Mouse (Mus musculus) cerebellum, postnatal 14 days (tissue): ENCODE results near the gene Rasgrp3.
"Not testable (repeated sequence)": the region's sequence is repeated elsewhere in the genome, so short reads cannot be mapped to it uniquely, and the experiment has no call there.

Source experiments
- DNase-seq, 2 experiments: peaks; one replicate each; pipeline ENCODE4 v3.0.0; 2021; ENCODE audit warnings: mixed read lengths in 2 of 2

Rasgrp3 gene

GRCm38 (mm10) chr17:75463223-75463622 is 27.5 kb downstream of the Rasgrp3 start:
- DNase-seq: not testable (repeated sequence)

DNA sequence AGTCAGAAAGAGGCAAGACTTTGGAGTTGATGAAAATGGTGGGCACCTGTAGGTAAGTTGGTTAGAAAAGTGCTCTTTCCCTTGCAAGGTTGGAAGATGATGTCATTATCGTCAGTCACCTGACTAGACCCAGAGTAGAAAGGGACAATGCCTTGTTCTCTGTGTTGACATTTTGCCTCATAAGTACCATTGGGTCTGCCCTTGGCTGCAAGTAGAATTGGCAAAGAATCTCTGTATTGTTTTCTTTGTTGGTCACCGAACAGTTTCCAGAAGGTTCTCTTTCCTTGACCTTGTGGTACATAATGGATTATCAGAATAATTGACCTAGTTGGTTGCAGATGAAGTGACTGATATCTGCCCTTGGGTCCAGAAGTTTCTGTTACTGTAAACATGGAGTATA is 27.9 kb downstream of the Rasgrp3 start:
- DNase-seq: no peak

GRCm38 (mm10) chr17:75464331-75464982 is 28.8 kb downstream of the Rasgrp3 start:
- no peak for DNase-seq

GRCm38 (mm10) chr17:75464983-75465634 is 29.4 kb downstream of the Rasgrp3 start:
- peak; percentile 60 to 73 for DNase-seq

- DNase-seq: no peak
Measured at GRCm38 (mm10) chr17:75465635-75465997, 29.9 kb downstream of the Rasgrp3 start.

DNA sequence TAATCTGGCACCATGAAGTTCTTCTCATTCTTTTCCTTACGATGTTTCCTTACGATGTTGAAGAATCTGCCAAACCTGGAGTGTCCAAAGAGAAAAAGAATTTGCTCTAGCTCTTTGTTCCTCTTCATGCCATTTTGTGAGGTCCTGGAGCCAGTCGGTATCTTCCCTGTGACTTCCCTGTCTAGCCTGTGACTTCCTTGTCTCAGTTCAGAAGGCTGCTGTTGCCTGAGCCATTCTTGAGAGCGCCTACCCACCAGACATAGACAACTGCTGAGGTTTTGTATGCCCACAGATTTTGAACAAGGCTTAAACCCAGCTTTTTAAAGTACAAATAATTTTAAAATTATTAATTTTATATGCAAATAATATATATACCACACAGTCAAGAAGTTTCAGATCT is 31.3 kb downstream of the Rasgrp3 start:
- DNase-seq: no peak

DNA sequence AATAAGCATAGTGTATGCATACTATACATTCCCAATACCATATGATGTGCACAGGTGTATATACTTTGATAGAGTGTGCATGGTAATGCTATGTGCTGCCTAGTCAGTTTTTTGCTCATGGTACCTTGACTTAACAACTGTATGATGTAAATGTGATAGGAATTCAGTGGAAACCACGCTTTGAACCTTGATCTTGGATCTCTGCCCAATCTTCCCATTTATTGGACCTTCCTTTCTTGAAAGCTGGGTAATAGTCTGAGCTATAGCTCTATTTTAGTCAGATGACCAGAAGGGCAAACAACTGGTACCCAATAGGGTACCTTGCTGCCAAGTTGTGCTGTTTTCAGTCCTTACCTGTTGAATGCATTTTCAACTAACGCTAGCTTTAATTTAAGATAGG is 31.8 kb downstream of the Rasgrp3 start:
- DNase-seq: no peak

DNA sequence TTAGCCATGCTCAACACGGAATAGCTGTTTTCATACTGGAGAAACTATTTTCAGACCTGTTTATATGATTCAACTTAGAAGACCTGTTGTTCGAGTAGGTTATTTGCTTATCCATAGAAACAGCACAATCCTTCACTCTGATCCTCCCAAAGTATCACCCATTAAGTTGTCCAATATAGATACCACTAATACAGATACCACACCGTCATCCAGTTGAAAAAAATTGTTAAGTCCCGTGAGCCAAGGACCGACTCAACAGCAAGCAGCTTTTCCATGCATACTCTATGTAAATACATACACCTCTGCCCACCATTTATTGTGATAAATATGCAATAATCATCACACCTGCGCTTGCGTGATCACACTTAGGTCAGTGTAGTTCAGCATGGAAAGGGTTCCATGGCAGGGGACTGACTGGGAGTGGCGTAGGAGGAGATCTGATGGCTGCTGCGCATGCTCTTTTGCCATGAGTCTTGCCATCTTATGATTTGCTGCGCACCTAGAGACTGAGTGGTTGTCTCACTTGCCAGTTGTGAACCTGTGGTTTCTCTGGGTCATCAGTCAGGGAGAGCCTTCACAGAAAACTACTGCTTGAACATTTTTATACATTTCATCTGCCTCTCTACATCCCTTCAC is 32.9 kb downstream of the Rasgrp3 start:
- DNase-seq: no peak

DNA sequence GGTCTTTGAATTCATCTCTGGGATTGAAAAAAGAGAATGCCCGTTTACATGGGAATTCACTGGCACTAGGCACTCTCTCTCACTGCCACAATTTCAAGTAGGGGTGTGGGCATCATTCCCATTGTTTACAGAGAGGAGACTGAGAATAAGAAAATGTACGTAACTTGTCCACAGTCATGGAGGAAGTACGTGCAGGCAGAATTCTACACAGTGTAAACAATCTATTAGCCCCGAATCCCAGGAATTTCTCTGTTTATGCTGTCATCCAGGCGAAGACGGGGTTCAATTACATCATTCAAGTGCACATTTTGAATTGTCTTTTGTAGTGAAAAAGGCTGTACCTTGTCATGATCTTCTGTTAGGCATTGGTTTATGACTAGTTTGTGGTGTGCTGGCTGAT is 34.6 kb downstream of the Rasgrp3 start:
- no peak for DNase-seq

GRCm38 (mm10) chr17:75470885-75471610 is 35.4 kb downstream of the Rasgrp3 start:
- no peak for DNase-seq

DNA sequence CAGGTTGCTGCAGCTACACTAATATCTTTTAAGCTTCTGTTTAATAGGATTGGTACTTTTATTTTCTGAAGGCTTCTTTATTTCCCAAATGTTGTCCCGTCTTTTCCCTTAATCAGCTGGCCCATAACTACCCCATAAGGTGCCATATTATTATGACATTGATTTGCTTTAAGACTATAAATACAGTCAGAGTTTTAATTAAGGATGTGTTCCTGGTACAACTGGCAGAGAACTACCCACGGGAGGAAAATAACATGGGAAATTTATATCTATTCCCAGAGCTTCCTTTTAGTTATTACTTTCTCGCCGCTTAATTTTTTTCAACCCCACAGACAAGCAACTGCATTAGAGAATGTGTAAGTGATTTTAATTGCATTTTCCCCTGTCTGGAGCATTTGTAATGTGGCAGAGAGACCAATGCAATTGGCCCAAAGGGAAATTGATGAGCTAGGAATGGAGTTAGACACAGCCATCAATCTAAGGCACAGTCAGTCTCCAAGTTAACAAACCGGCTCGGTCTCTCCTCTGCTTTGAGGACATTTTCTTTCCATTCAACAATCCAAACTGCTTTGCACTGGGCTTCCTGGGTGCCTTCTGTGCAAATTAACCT is 36.1 kb downstream of the Rasgrp3 start:
- DNase-seq: no peak

GRCm38 (mm10) chr17:75472379-75472778 is 36.7 kb downstream of the Rasgrp3 start:
- DNase-seq: no peak

GRCm38 (mm10) chr17:75475985-75476384 is 40.3 kb downstream of the Rasgrp3 start:
- DNase-seq: no peak

DNA sequence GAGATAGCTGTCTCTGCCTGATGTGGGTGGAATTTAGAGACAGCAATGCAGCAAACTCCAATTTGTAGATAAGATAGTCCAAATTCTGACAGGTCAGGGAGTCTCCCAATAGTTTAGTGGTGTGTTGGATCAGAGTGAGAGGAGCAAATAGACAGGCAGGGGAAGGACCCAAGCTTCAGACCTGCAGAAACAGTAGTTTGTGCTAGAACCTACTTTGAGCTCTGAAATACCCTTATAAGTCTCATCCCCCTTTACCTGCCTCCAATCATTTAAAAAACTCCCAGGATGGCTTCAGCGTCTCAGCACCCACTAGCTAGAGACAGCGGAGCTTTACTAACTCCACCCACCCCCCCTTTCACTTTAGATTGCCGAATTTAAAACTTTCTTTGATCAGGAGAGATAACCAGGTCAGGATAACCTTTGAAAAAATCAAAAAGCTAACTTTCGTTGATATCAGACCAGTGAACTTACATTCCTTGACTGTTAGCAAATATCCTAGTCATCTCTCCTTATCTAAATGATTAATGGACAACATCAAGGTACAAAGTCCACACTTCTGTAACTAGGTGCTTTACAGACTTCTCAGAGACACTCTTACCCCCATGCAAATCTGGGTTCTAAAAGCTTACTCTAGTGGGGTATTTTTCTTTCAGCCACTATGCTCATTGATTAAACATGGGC is 41.2 kb downstream of the Rasgrp3 start:
- DNase-seq: no peak

DNA sequence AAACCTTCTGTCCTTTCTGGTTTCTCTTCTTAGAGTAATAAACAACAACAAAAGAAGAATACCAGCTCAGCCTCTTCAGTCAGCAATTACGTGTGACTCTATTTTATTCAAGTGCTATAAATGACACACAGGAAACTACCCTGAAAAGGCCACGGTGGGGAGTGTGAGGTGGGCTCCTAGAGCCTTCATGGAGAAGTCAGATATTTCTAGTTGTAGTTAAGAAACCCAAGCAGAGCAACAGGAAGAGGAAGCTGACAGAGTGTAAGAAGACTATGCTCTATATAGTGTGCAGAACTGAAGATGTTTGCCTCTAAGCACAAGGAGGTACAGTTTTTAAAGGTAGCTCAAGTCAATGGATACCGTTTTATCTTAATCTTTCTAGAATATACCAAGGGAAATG is 42.0 kb downstream of the Rasgrp3 start:
- DNase-seq: no peak

GRCm38 (mm10) chr17:75478836-75479235 is 43.1 kb downstream of the Rasgrp3 start:
- DNase-seq: no peak

DNA sequence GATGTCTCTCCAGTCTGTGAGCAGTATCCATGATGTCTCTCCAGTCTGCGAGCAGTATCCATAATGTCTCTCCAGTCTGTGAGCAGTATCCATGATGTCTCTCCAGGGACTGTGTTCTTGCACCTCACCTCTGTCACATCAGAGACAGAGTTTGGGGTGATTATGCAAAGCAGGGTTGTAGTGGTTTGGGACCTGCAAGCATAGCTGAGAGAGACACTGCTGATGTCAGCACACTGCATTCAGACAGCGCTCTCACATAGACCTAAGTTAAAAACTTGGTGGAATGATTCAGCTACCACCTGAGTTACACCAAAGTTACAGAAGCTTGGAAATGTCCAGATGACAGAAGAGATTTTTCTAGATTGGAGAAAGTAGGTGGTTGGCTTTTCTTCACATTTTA is 44.0 kb downstream of the Rasgrp3 start:
- no peak for DNase-seq

GRCm38 (mm10) chr17:75480379-75480778 is 44.7 kb downstream of the Rasgrp3 start:
- no peak for DNase-seq

DNA sequence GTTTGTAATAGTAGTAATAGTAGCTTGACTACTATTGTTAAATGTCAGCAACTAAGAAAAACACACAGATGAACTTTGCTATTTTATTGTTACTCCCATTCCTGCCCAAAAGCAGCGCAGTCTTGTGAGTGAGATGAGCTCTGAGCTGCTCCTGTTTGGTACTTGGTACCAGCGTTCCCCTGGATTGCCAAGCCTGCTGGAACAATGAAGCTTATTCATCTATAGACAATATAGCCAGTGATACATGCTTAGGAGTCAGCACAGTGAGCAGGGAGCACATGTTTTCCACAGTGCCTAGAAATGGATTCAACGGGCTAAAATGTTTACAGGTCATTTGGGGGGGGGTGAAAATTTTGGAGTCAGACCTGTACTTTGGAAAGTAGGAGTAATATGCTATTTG is 50.5 kb downstream of the Rasgrp3 start:
- DNase-seq: no peak

- no peak for DNase-seq
Measured at GRCm38 (mm10) chr17:75495213-75495612, 59.5 kb downstream of the Rasgrp3 start.

- peak; percentile 33 to 40 for DNase-seq
Measured at GRCm38 (mm10) chr17:75498241-75498651, 62.5 kb downstream of the Rasgrp3 start.

DNA sequence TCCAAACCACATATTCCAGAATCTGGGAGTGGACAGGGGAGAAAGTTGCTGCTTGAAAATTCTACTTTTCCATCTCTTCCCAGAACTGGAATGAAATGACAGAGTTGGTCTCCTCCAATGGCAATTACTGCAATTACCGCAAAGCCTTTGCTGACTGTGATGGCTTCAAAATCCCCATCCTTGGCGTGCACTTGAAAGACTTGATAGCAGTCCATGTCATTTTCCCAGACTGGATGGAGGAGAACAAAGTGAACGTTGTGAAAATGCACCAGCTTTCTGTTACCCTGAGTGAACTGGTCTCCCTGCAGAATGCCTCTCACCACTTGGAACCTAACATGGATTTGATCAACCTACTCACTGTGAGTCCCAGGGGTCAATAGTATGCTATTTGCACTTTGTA is 67.3 kb downstream of the Rasgrp3 start:
- DNase-seq: no peak

DNA sequence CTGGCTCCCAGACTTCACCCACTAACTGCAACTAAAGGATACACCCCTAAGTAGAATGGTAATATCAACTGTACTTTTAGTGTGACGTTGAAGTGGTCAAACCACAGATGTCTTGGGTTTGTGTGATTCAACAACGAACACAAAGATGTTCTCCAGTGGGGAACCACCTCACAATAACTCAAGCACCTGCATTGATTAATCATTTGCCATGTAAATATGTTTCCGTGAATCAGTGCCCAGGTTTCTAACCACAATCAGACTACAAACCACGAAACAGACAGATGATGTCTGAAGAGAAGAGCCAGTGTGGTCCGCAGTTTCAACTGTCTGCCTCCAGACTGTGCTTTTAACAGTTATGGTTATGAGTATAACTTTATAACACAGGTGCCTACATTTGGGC is 69.4 kb downstream of the Rasgrp3 start:
- DNase-seq: no peak
